Mouse (Mus musculus): ENCODE measurements at regions not wholly inside any gene's neighbourhood (a gene's known extent, or its start where the extent isn't known, plus 50 kb on each side); places are given as distances from the start of the nearest gene placed in this dataset.

GRCm38 (mm10) chr1:35428126-35428840, 578.5 kb downstream of the Plekhb2 start:
- TF ChIP-seq POLR2A (IDR thresholded peaks at IDR 0.05; ENCODE audit: extremely low read depth, insufficient read depth, low read length) (no peak), CTCF (IDR thresholded peaks at IDR 0.05; ENCODE audit: low read depth, low read length) (no peak)
